Mouse (Mus musculus): ENCODE results near the gene Ctnnb1. TPM values are rescaled to one million over a fixed set of nuclear protein-coding genes. Genes with fewer than 3 reads are reported as not detected.

The Ctnnb1 gene
- polyA plus RNA-seq, 1 experiment = 255 TPM

DNA sequence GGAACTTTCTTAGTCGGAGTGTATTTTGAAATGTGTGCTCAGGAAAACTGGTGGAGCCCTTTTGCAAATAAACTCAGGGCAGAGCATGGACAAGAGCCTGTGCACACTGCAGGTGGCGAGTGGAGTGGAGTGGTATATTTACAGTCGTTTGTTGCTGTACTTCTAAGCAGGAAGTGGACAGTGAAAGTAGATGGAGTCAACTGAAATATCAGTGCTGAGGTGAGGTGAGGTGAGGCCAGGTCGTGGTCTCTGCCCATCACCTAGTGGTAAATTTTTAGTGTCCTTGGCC is 6.6 kb downstream of the Ctnnb1 start:
- peak overlapping the region; percentile 8 for H3K4me3 ChIP-seq (replicated peaks; ENCODE audit: insufficient read depth, low read depth, low read length)
- no peak for DNase-seq
- H3K4me1 ChIP-seq (ENCODE audit: control insufficient read depth, insufficient read depth, low read length) = peaks cover 13% of the 10 kb centered on the region
- no peak for TF ChIP-seq CTCF (IDR thresholded peaks at IDR 0.05; ENCODE audit: borderline replicate concordance, insufficient read depth, low read depth, low read length)
- H3K27me3 ChIP-seq (ENCODE audit: control insufficient read depth, insufficient read depth, low read length) = no peaks in the 10 kb centered on the region
- no peak overlapping the region for H3K27ac ChIP-seq (ENCODE audit: insufficient read depth, low read length)
- WGBS = 31% methylated on average over 4 of the region's 4 CpGs

DNA sequence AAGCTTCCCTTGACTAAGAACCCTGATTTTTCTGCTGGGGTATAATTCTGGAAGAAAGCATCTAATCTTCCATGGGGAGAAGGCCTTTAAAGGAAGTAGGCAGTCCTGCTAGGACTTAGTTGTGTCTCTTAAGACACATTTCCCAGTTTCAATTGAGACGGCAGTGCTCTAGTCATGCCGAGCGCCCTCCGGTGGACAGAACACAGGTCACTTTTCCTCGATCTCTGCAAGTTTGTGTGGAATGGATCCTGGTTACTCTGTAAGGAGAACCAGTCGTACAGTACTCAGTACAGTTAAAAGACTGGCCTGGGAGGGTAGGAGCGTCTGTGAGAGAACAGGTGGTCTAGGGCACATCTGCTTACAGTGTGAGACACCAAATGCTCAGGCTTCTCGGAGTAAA is 7.3 kb downstream of the Ctnnb1 start:
- no peak for TF ChIP-seq POLR2A (IDR thresholded peaks at IDR 0.05; ENCODE audit: borderline replicate concordance, insufficient read depth, low read length)
- TF ChIP-seq CTCF (IDR thresholded peaks at IDR 0.05; ENCODE audit: borderline replicate concordance, insufficient read depth, low read depth, low read length) = peak; percentile 83
- Histone ChIP-seq H3K27ac (ENCODE audit: insufficient read depth, low read length) (no peak overlapping the region), H3K4me1 (ENCODE audit: control insufficient read depth, insufficient read depth, low read length) (peaks cover 19% of the 10 kb centered on the region), H3K4me3 (replicated peaks; ENCODE audit: insufficient read depth, low read depth, low read length) (peak overlapping the region; percentile 5), H3K27me3 (ENCODE audit: control insufficient read depth, insufficient read depth, low read length) (no peaks in the 10 kb centered on the region)
- WGBS = 9% methylated on average over 8 of the region's 8 CpGs
- peak; percentile 64 to 70 for DNase-seq

DNA sequence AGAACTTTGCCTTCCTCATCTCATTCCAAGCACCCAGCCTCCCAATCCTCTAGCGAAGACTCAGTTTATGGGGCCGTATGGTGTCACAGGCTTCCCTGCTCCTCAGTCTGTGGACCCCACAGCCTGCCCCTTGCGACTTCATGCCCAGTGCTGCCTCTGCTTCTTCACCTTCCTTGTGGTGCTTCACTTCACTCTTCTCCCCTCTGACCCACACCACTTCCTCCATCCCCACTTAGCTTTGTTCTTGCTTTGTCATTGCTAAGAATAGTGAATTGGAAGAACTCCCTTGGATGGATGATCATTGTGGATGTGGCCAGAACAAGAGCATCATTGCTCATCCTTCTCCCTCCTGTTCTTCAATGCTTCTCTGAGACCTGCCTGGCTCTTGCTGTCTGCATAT is 11.8 kb downstream of the Ctnnb1 start:
- TF ChIP-seq CTCF (IDR thresholded peaks at IDR 0.05; ENCODE audit: borderline replicate concordance, insufficient read depth, low read depth, low read length) = no peak
- TF ChIP-seq POLR2A (IDR thresholded peaks at IDR 0.05; ENCODE audit: borderline replicate concordance, insufficient read depth, low read length) = no peak
- Histone ChIP-seq H3K27me3 (ENCODE audit: control insufficient read depth, insufficient read depth, low read length) (no peaks in the 10 kb centered on the region), H3K4me3 (replicated peaks; ENCODE audit: insufficient read depth, low read depth, low read length) (no peak overlapping the region), H3K4me1 (ENCODE audit: control insufficient read depth, insufficient read depth, low read length) (peaks cover 15% of the 10 kb centered on the region), H3K27ac (ENCODE audit: insufficient read depth, low read length) (no peak overlapping the region)
- DNase-seq = no peak
- WGBS = 86% methylated on average over 3 of the region's 3 CpGs

DNA sequence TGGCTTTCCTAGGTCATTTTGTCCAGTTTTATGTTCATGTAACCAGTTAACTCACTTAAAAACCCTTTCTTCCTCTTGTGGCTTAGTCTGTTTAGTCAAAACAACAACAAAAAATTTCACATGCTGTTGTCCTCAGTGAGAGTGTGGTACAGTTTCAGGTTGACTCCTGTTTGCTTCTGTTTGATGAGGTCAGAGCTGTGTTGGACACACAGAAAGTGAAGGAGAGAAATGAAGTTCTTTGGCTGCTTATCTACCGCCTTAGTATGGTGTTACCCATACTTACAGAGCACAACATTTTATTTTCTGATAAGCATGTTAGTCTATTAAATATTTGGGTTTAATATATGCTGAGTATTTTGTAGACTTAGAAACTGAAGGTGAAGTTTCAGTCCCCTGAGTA is 14.7 kb downstream of the Ctnnb1 start:
- WGBS = 92% methylated on average over 1 of the region's 1 CpGs
- TF ChIP-seq POLR2A (IDR thresholded peaks at IDR 0.05; ENCODE audit: borderline replicate concordance, insufficient read depth, low read length) (no peak), CTCF (IDR thresholded peaks at IDR 0.05; ENCODE audit: borderline replicate concordance, insufficient read depth, low read depth, low read length) (no peak)
- no peak for DNase-seq
- Histone ChIP-seq H3K27ac (ENCODE audit: insufficient read depth, low read length) (no peak overlapping the region), H3K4me1 (ENCODE audit: control insufficient read depth, insufficient read depth, low read length) (peaks cover 27% of the 10 kb centered on the region), H3K27me3 (ENCODE audit: control insufficient read depth, insufficient read depth, low read length) (no peaks in the 10 kb centered on the region), H3K4me3 (replicated peaks; ENCODE audit: insufficient read depth, low read depth, low read length) (no peak overlapping the region)

DNA sequence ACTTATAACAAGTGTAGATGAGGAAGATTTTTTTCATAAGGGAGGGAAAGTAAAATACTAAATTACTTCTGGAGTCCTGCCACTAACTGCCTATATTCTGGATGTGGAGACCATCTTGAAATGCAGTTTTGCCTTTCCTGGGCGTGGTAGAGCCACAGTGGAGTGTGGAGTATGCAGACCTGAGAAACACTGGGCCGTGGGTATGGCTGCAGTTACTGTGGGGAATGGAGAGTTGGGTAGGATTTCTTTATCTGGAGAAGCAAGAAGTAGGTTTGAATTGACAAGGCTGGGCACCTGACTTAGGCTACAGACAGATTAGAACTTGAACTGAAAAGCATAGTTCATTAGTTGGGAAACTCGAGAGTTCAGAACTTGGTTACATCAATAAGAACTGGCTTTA is 15.2 kb downstream of the Ctnnb1 start:
- TF ChIP-seq CTCF (IDR thresholded peaks at IDR 0.05; ENCODE audit: borderline replicate concordance, insufficient read depth, low read depth, low read length) (no peak), POLR2A (IDR thresholded peaks at IDR 0.05; ENCODE audit: borderline replicate concordance, insufficient read depth, low read length) (no peak)
- WGBS = 83% methylated on average over 3 of the region's 3 CpGs
- Histone ChIP-seq H3K4me1 (ENCODE audit: control insufficient read depth, insufficient read depth, low read length) (peaks cover 31% of the 10 kb centered on the region), H3K27ac (ENCODE audit: insufficient read depth, low read length) (no peak overlapping the region), H3K27me3 (ENCODE audit: control insufficient read depth, insufficient read depth, low read length) (no peaks in the 10 kb centered on the region), H3K4me3 (replicated peaks; ENCODE audit: insufficient read depth, low read depth, low read length) (no peak overlapping the region)
- no peak for DNase-seq

DNA sequence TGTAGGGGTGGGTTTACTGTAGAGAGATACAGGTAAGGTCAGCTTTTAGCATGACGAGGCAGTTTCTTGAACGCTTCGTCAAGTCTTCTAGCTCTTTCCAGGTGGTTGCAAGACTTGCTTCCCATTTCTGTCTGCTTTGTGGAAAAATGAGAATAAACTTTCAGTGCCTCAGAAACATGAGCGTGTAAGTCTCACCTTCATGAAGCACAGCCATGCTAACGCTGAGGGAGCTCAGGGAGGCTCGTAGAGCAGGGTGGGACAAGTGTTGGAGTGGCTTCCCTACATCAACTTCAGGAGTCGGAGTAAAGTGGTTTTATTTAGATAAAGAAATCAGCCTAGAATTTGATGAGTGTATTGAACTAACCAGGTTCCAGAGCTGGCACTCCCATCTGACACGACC is 17.1 kb downstream of the Ctnnb1 start:
- Histone ChIP-seq H3K4me3 (replicated peaks; ENCODE audit: insufficient read depth, low read depth, low read length) (no peak overlapping the region), H3K4me1 (ENCODE audit: control insufficient read depth, insufficient read depth, low read length) (peaks cover 24% of the 10 kb centered on the region), H3K27ac (ENCODE audit: insufficient read depth, low read length) (no peak overlapping the region), H3K27me3 (ENCODE audit: control insufficient read depth, insufficient read depth, low read length) (no peaks in the 10 kb centered on the region)
- no peak for DNase-seq
- WGBS = 73% methylated on average over 8 of the region's 8 CpGs
- TF ChIP-seq POLR2A (IDR thresholded peaks at IDR 0.05; ENCODE audit: borderline replicate concordance, insufficient read depth, low read length) (no peak), CTCF (IDR thresholded peaks at IDR 0.05; ENCODE audit: borderline replicate concordance, insufficient read depth, low read depth, low read length) (no peak)

DNA sequence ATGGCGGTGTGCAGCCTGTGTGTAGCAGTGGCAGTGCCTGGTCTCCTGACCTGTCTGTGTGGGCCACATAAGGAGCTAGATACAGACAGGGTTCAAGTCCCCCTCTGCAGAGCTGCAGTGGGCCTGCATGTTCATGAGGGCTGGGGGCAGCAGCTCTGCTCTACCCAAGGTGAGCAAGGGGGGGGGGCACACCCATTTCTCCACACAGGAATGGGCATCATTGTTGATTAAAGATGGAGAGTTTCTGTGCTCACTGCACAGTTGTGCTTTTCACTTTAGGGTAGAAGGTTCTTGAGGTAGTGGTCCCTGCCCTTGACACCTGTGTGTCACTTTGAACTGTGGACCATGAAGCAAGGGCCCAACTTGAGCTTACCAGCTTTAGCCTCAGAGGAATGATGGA is 19.8 kb downstream of the Ctnnb1 start:
- no peak overlapping the region for H3K27ac ChIP-seq (ENCODE audit: insufficient read depth, low read length)
- 97% methylated on average over 1 of the region's 1 CpGs for WGBS
- TF ChIP-seq CTCF (IDR thresholded peaks at IDR 0.05; ENCODE audit: borderline replicate concordance, insufficient read depth, low read depth, low read length) (no peak), POLR2A (IDR thresholded peaks at IDR 0.05; ENCODE audit: borderline replicate concordance, insufficient read depth, low read length) (no peak)
- no peaks in the 10 kb centered on the region for H3K27me3 ChIP-seq (ENCODE audit: control insufficient read depth, insufficient read depth, low read length)
- H3K4me1 ChIP-seq (ENCODE audit: control insufficient read depth, insufficient read depth, low read length) = peaks cover 24% of the 10 kb centered on the region
- no peak overlapping the region for H3K4me3 ChIP-seq (replicated peaks; ENCODE audit: insufficient read depth, low read depth, low read length)
- no peak for DNase-seq

DNA sequence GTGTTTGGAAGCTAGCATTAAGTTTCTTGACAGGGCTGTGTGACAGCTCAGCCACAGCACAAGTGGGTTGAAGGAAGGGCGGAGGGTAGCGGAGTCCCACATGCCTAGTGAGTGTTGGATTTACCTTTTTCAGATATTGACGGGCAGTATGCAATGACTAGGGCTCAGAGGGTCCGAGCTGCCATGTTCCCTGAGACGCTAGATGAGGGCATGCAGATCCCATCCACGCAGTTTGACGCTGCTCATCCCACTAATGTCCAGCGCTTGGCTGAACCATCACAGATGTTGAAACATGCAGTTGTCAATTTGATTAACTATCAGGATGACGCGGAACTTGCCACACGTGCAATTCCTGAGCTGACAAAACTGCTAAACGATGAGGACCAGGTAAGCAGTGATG is 21.7 kb downstream of the Ctnnb1 start:
- Histone ChIP-seq H3K27me3 (ENCODE audit: control insufficient read depth, insufficient read depth, low read length) (no peaks in the 10 kb centered on the region), H3K27ac (ENCODE audit: insufficient read depth, low read length) (no peak overlapping the region), H3K4me3 (replicated peaks; ENCODE audit: insufficient read depth, low read depth, low read length) (no peak overlapping the region), H3K4me1 (ENCODE audit: control insufficient read depth, insufficient read depth, low read length) (peaks cover 24% of the 10 kb centered on the region)
- DNase-seq = no peak
- WGBS = 88% methylated on average over 12 of the region's 12 CpGs
- TF ChIP-seq CTCF (IDR thresholded peaks at IDR 0.05; ENCODE audit: borderline replicate concordance, insufficient read depth, low read depth, low read length) = no peak
- TF ChIP-seq POLR2A (IDR thresholded peaks at IDR 0.05; ENCODE audit: borderline replicate concordance, insufficient read depth, low read length) = no peak

DNA sequence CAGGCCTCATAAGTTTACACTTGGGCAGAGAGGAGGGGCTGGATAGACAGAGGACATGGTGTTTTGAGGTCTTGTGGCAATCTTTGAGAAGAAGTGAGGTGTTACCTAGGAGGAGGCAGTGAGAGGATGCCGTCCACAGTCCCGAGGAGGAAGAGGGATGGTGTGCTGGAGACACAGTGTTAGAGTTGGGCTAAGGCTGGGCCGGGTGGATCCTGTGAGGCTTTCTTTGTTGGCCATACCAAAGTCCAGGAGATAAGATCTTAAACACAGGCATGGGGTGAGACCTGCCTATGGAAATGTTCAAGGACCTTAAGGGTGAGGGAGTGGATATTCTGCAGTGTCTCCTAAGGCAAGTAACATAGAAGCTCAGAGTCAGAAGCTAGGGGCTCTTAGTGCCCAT is 22.9 kb downstream of the Ctnnb1 start:
- Histone ChIP-seq H3K4me3 (replicated peaks; ENCODE audit: insufficient read depth, low read depth, low read length) (no peak overlapping the region), H3K27me3 (ENCODE audit: control insufficient read depth, insufficient read depth, low read length) (no peaks in the 10 kb centered on the region), H3K4me1 (ENCODE audit: control insufficient read depth, insufficient read depth, low read length) (peaks cover 18% of the 10 kb centered on the region), H3K27ac (ENCODE audit: insufficient read depth, low read length) (no peak overlapping the region)
- WGBS = 85% methylated on average over 3 of the region's 3 CpGs
- no peak for TF ChIP-seq CTCF (IDR thresholded peaks at IDR 0.05; ENCODE audit: borderline replicate concordance, insufficient read depth, low read depth, low read length)
- TF ChIP-seq POLR2A (IDR thresholded peaks at IDR 0.05; ENCODE audit: borderline replicate concordance, insufficient read depth, low read length) = no peak
- no peak for DNase-seq
